Mouse (Mus musculus): ENCODE measurements around the gene Nmt1. TPM values are rescaled to one million over a fixed set of nuclear protein-coding genes. Genes with fewer than 3 reads are reported as not detected.

Nmt1 gene
- polyA plus RNA-seq, 1 experiment from 2014 or later: 32.4 TPM

DNA sequence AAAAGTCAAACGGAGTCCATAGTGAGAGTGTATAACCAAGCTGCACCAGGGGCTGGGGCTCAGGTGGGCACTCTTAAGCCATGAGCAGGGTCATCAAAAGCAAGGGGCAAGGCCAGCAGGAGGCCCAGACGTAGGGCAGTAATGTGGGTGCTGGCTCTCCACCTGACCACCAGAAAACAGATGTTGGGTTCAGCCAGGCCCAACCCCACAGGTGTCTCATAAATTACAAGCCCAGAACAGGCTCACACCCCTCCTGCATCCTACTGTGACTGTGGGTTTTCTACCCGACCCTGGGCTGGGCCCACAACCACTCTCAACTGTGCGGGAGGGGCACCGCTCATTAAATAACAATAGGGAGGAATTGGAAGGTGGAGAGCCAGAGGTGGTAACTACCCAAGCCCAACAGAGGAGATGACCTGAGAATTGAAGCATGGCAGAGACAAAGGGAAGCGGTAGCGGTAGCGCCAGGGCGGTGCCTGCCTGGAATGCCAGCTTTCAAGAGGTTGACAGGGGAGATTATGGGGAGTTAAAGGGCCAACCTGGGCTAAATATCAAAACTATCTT lies 67.2 kb downstream of the Nmt1 start:
- WGBS: 56% methylated on average over 9 of the region's 9 CpGs

DNA sequence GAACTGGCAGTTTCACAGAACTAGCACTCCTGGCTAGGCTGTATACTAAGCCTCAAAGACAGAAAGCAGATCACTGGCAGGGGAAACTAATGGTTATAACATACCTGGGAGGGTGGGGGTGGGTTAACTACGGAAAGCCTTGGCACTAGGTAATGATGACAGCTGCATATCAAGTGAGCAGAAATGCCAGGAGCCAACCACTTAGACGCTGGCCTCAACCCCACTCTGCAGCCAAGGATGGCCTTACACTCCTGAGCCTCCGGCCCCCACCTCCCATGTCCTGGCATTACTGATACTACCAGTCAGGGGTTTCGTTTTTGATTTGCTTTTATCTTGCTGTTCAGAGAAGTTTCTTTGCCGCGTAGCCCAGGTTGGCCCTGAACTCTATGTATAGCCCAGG lies 67.8 kb downstream of the Nmt1 start:
- 89% methylated on average over 6 of the region's 6 CpGs for WGBS
- no peak overlapping the region for H3K4me2 ChIP-seq
- H3K4me3 ChIP-seq: no peak overlapping the region
- peaks cover 21% of the 10 kb centered on the region for H3K27me3 ChIP-seq
- H3K27ac ChIP-seq (replicated peaks): no peak overlapping the region
- H3K9ac ChIP-seq: no peak overlapping the region
- H3K36me3 ChIP-seq: no peaks in the 10 kb centered on the region
- no peak for ATAC-seq (ENCODE audit: low FRiP score, low read depth)
- no peaks in the 10 kb centered on the region for H3K9me3 ChIP-seq
- peaks cover 4% of the 10 kb centered on the region; the same call in 1 of the 2 replicates for H3K4me1 ChIP-seq (replicated peaks)

More for the DNA sequence above, 67.2 kb downstream of the Nmt1 start:
- no peak overlapping the region for H3K27ac ChIP-seq (replicated peaks)
- no peak overlapping the region for H3K4me3 ChIP-seq
- no peak overlapping the region for H3K9ac ChIP-seq
- H3K9me3 ChIP-seq: no peaks in the 10 kb centered on the region
- peaks cover 15% of the 10 kb centered on the region for H3K27me3 ChIP-seq
- no peak overlapping the region for H3K4me2 ChIP-seq
- ATAC-seq (ENCODE audit: low FRiP score, low read depth): no peak
- H3K36me3 ChIP-seq: no peaks in the 10 kb centered on the region
- H3K4me1 ChIP-seq (replicated peaks): 0 out of 2 replicates have a peak, but pooled peaks cover 4% of the 10 kb centered on the region

DNA sequence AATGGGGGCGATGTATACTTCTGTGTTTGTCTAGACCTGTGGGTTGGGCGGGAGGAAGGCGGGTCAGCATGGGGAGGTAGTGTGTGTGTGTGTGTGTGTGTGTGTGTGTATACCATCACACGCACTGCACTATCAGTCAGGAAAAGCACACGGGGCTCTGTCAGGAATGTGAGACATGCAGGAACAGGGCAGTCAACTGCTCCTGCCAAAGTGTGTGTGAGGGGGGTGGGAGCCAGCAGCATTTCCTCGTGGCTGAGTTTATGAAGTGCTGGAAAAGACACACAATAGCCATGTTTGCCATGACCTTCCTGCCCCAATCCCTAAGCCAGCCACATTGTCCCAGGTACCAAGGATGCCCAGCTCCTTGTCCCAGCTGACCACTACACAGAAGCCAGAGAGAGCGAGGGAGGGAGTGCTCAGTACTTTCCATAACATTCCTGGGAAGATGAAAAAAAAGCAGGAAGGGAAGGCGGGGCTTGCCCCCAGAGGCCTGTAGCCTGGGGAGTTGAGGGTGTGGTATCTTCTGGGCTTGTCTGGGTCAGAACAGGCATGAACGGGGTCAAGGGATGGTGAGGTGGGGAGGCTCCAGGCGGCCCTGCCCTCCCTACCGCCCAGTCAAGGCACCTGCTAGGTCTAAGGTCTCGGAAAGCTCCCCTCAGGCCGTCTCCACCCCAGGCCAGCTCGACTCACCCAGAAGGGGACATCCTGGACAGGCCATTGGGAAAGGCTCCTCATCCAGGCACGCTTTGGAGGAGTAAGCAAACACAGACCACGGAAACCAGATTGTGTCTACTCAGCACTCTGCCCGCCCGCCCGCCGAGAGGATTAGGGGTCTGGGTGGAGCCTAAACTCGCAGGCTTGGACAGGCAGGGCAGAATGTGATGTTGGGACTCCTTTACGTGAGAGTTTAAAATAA lies 69.2 kb downstream of the Nmt1 start:
- no peaks in the 10 kb centered on the region for H3K9me3 ChIP-seq
- WGBS: 35% methylated on average over 22 of the region's 22 CpGs
- H3K27me3 ChIP-seq: peaks cover 28% of the 10 kb centered on the region

DNA sequence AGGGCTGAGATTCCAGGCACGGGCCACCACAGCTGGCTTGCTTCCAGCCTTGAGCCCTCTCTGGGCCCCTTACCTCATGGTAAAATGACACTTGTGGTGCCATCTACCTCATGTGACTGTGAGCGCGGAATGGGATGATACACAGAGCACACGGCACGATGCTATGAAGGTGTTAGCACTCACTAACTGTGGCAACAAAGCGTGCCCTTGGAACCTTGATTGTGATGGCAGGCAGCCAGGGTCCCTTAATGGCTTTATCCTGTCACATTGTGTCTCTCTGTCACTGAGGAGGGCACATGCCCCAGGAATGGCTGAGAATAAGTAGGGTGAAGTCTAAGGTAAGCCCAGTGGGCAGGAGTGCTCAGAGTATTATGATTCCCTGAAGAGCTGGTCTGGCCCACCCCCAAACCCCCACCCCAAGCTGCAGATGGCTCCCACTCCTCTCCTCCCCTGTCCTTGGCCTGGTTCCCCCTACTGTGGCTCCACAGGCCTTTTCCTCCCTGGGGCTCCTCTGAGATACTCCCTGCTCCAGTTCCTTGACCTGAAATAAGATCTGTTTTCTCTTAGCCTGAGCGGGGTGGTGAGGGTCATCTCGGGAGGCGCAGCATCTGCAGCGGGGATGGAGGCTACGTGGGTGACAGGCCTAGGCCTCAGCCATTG lies 70.7 kb downstream of the Nmt1 start:
- no peak for ATAC-seq (ENCODE audit: low FRiP score, low read depth)
- peaks cover 28% of the 10 kb centered on the region for H3K27me3 ChIP-seq

More for the DNA sequence above, 69.2 kb downstream of the Nmt1 start:
- no peak overlapping the region for H3K9ac ChIP-seq
- no peaks in the 10 kb centered on the region for H3K36me3 ChIP-seq
- no peak overlapping the region for H3K4me3 ChIP-seq
- no peak for ATAC-seq (ENCODE audit: low FRiP score, low read depth)
- 0 out of 2 replicates have a peak overlapping the region, but pooled peaks have one; percentile 13 for H3K4me2 ChIP-seq
- no peak overlapping the region for H3K27ac ChIP-seq (replicated peaks)
- H3K4me1 ChIP-seq (replicated peaks): peaks cover 18% of the 10 kb centered on the region

DNA sequence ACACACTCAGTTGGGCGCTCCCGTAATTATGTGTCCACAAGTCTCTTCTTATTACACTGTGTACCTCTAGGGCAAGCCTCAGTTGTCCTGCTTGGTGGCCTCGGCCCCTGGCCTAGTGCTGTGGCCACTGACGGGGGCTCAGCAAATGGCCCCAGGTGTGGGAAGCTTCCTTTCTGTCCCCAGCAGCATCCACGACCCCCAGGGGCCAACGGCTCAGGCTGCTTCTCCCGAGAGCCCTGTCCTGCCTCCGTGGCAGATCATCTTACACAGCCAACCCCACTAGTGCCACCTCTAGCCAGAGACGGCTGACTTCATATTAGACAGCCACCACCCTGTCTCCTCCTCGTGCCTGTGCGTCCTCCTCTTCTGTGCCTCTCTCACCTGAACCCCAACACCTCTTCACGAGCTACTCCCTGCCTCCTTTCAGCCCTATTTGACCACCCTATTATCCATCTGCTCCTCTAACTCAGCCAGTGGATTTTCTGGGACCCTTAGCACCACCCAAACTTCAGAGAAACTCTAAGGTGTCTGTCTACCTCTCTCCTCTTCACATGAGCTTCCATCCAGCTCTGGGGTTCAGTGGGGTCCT lies 71.5 kb downstream of the Nmt1 start:
- peaks cover 30% of the 10 kb centered on the region for H3K4me1 ChIP-seq (replicated peaks)
- 57% methylated on average over 12 of the region's 12 CpGs for WGBS
- no peak overlapping the region for H3K9ac ChIP-seq
- H3K36me3 ChIP-seq: no peaks in the 10 kb centered on the region
- H3K27ac ChIP-seq (replicated peaks): no peak overlapping the region
- peaks cover 28% of the 10 kb centered on the region for H3K27me3 ChIP-seq
- no peak overlapping the region for H3K4me3 ChIP-seq
- no peak for ATAC-seq (ENCODE audit: low FRiP score, low read depth)
- H3K9me3 ChIP-seq: no peaks in the 10 kb centered on the region
- no peak overlapping the region for H3K4me2 ChIP-seq

More for the DNA sequence above, 70.7 kb downstream of the Nmt1 start:
- Histone ChIP-seq H3K4me3 (no peak overlapping the region), H3K9me3 (no peaks in the 10 kb centered on the region), H3K4me1 (replicated peaks) (peaks cover 30% of the 10 kb centered on the region), H3K27ac (replicated peaks) (no peak overlapping the region), H3K9ac (no peak overlapping the region), H3K36me3 (no peaks in the 10 kb centered on the region), H3K4me2 (no peak overlapping the region)
- WGBS: 62% methylated on average over 11 of the region's 11 CpGs

DNA sequence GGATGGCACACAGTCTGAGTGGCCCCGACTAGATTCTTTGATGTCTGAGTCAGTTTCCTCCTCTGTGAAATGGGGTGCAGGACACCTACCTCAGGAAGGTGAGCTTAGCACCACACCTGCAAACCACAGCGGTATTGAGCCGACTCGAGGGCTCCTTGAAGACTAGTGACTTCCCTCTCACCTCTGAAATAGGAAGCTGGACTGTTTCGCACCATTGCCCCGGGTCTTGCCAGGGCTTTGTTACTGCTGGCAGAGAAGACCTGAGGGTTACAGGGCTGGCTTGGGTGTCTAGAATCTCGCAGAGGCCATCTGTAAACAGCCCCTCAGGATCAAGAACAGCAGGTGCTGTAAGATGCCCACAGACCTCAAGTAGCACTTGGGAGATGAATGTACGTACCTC lies 72.4 kb downstream of the Nmt1 start:
- ATAC-seq (ENCODE audit: low FRiP score, low read depth): no peak
- Histone ChIP-seq H3K9ac (no peak overlapping the region), H3K4me1 (replicated peaks) (peaks cover 30% of the 10 kb centered on the region), H3K27me3 (peaks cover 28% of the 10 kb centered on the region), H3K4me2 (no peak overlapping the region), H3K27ac (replicated peaks) (no peak overlapping the region), H3K9me3 (no peaks in the 10 kb centered on the region), H3K4me3 (no peak overlapping the region; the same call in 1 of the 2 replicates), H3K36me3 (no peaks in the 10 kb centered on the region)
- 76% methylated on average over 8 of the region's 8 CpGs for WGBS

DNA sequence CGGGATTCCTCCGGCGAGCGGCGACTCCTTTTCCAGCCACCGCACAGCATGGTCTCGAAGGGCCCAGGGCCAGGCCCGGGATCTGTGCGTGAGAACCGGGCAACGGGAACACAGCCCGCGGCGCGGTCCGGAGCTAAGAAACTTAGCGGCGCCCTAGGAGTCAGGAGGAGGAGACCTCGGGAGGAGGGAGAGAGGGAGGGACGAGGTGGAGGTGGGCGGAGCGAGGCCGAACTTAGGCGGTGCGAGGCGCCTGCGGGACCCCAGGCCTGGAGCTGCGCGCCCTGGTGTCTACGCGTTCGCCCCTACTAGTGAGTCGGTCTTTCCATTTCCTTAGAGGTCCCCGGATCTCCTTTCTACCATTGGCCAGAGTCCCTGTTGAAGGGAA lies 73.5 kb downstream of the Nmt1 start, which contains the start of the genes Plcd3 and Acbd4:
Gene Plcd3, minus strand, starts transcription at position 178 of the 385 bp plus-strand sequence.
Gene Acbd4, plus strand, starts transcription at position 202 of the 385 bp plus-strand sequence.
- Histone ChIP-seq H3K36me3 (no peaks in the 10 kb centered on the region), H3K4me1 (replicated peaks) (peaks cover 30% of the 10 kb centered on the region), H3K27ac (replicated peaks) (0 out of 2 replicates have a peak within 1 kb of the TSS, but pooled peaks have one; percentile 4), H3K27me3 (peaks cover 28% of the 10 kb centered on the region), H3K4me2 (peak within 1 kb of the TSS; percentile 89), H3K9me3 (no peaks in the 10 kb centered on the region), H3K4me3 (peak within 1 kb of the TSS; percentile 55), H3K9ac (peak within 1 kb of the TSS; percentile 44)
- WGBS: under 1% methylated on average over 34 of the region's 34 CpGs
- ATAC-seq (ENCODE audit: low FRiP score, low read depth): peak; percentile 39; the same call in 1 of the 2 replicates

DNA sequence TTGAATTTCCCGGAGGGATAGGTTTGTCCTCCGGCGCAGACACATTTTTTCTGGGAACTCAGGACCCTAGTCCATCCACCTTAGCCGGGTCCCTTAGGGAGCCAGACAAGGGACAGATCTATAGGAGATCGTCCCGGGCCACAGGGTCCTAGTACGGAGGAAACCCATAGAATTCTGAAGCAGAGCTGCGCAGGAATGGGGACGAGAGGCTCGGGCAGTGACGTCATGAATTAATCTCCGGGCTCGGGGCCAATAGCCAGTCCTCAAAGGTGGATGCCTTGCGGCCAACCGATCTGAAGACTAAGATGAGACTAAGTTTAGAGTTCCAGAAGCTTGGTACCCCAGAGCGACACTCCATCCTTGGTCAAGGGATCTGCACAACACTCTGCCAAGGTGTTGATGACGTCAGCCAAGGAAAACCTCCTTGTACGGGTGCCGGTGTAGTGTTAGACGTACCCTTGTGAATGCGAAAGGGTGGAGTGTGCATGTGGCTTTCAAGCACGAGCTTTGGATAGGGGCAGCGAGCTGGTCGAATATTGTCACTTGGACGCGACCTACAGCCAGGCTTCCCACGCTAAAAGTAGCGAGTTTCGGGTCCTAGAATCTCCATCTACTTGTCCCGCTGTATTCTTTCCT lies 74.0 kb downstream of the Nmt1 start:
- H3K4me2 ChIP-seq: peak overlapping the region; percentile 89
- H3K27ac ChIP-seq (replicated peaks): 0 out of 2 replicates have a peak overlapping the region, but pooled peaks have one; percentile 4
- peak overlapping the region; percentile 44 for H3K9ac ChIP-seq
- ATAC-seq (ENCODE audit: low FRiP score, low read depth): 0 out of 2 replicates have a peak, but pooled peaks have one; percentile 31
- H3K4me3 ChIP-seq: peak overlapping the region; percentile 55
- H3K4me1 ChIP-seq (replicated peaks): peaks cover 30% of the 10 kb centered on the region
- H3K36me3 ChIP-seq: no peaks in the 10 kb centered on the region
- no peaks in the 10 kb centered on the region for H3K9me3 ChIP-seq
- WGBS: 2% methylated on average over 30 of the region's 30 CpGs
- H3K27me3 ChIP-seq: peaks cover 28% of the 10 kb centered on the region

DNA sequence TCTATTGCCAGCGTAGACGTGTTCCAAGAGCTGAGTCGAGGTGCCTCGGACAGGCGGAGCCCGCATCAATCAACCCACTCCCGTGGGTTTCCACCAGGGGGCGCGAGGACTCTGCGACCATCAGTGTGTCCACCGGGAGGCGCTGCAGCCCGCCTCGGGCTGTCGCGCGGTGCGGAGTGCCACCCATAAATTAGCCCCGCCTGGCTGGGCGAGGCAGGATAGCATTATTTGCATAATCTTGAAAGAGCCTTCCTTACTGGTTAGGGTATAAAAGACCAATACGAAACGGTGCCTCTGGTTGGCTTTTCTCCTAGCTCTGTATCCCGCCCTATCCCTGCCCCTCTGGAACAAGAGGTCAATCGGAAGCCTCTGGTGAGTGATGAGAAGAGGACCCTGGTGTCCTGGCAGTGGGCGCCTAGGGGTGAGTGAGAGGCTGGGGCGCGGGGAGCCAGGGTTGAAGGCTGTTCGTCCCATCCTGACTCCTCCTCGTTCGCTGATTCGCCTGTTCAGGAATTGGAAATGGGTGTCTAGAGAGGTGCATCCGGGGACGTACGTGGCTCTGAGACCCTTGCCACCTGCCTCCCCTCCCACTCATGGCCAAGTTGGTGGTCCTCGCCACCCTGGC lies 74.8 kb downstream of the Nmt1 start:
- WGBS: 2% methylated on average over 35 of the region's 35 CpGs
- Histone ChIP-seq H3K9me3 (no peaks in the 10 kb centered on the region), H3K4me2 (peak overlapping the region; percentile 89), H3K4me1 (replicated peaks) (peaks cover 26% of the 10 kb centered on the region), H3K27ac (replicated peaks) (no peak overlapping the region), H3K36me3 (no peaks in the 10 kb centered on the region), H3K27me3 (peaks cover 28% of the 10 kb centered on the region), H3K4me3 (peak overlapping the region; percentile 55), H3K9ac (peak overlapping the region; percentile 44)
- peak; percentile 86 for ATAC-seq (ENCODE audit: low FRiP score, low read depth)

DNA sequence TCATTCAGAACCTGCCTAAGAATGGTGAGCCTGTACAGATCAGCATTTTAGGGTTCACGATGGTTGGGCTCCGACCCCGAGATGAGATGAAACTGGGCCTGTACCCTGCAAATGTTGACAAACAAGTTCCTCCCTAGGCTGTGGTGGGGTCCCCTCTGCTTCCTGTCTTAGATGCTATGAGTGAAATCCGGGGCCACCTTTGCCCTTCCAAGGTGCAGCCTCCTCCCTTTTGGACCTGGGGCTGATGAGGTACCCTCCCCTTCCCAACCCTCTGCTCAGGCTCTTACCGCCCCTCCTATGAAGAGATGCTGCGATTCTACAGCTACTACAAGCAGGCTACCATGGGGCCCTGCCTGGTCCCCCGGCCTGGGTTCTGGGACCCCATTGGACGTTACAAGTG lies 75.6 kb downstream of the Nmt1 start:
- Histone ChIP-seq H3K27me3 (peaks cover 24% of the 10 kb centered on the region), H3K36me3 (no peaks in the 10 kb centered on the region), H3K4me1 (replicated peaks) (peaks cover 26% of the 10 kb centered on the region), H3K9ac (no peak overlapping the region), H3K27ac (replicated peaks) (no peak overlapping the region), H3K9me3 (no peaks in the 10 kb centered on the region), H3K4me2 (peak overlapping the region; percentile 89), H3K4me3 (no peak overlapping the region)
- ATAC-seq (ENCODE audit: low FRiP score, low read depth): no peak
- 57% methylated on average over 8 of the region's 8 CpGs for WGBS

DNA sequence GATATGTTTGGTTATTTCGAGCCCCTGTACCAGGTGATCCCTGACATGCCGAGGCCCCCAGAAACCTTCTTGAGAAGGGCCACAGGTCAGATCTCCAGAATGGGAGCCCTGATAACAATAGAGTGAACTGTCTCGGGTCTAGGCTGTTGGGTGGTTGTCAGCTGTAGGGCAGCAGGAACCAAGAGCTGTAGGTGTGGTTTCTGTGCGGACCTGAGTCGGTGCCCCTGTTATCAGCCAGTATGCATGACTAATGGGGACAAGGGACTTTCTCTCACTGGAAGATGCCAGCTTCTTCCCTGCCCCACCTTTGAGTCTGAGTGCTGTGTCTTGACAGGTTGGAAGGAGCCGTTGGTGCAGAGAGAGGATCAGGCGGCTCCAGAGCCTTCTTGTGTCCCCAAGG lies 76.5 kb downstream of the Nmt1 start:
- Histone ChIP-seq H3K4me3 (no peak overlapping the region), H3K27me3 (peaks cover 17% of the 10 kb centered on the region), H3K9me3 (no peaks in the 10 kb centered on the region), H3K27ac (replicated peaks) (no peak overlapping the region), H3K4me2 (no peak overlapping the region), H3K36me3 (no peaks in the 10 kb centered on the region), H3K4me1 (replicated peaks) (peaks cover 26% of the 10 kb centered on the region), H3K9ac (no peak overlapping the region)
- no peak for ATAC-seq (ENCODE audit: low FRiP score, low read depth)
- WGBS: 86% methylated on average over 7 of the region's 7 CpGs
